Mouse (Mus musculus) erythroid progenitor cell, adult 5-6 weeks (primary cell): Measurements from ENCODE around the gene Slc25a25. TPM values are rescaled to one million over a fixed set of nuclear protein-coding genes. Genes with fewer than 3 reads are reported as not detected.

Experiments used
- ATAC-seq: replicated peaks from 2 replicates; pipeline ENCODE4 v1.8.0; 2016; ENCODE audit warnings: moderate number of reproducible peaks, mild to moderate bottlenecking, moderate TSS enrichment, inconsistent platforms; ENCODE audit not compliant: poor library complexity, low FRiP score, severe bottlenecking
- total RNA-seq, 2 experiments: library from RNA; stranded (forward) in 1 of 2; stranded (reverse) in 1 of 2; fragments of 150-400 nt in 1 of 2; fragments of 186-747, 209-891 nt in 1 of 2; gene quantifications; 2 replicates each; pipeline versions ENCODE4 v1.2.3 to v1.2.4; 2015 to 2017; ENCODE audit warnings: low replicate concordance in 2 of 2

The Slc25a25 gene
- total RNA-seq, 2 experiments from 2014 or later, result 5.4 to 19.0 TPM

DNA sequence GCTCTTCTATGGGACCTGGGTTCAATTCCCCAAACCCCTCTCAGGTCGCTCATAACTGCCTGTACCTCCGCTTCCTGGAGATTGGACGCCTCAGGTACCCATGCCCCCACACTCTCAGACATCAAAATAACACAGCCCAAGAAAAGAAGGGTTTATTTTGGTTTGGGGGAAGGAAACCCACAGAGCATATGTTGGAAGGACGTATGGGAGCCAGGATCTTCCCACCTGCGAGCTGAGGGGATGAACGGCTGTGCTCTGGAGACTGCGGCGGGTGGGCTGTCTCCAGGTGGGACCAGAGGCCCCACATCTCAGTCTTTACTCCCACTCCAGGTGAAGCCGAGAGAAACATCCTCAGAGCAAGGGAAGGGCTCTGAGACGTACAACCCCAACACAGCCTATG, 74.3 kb downstream of the Slc25a25 start:
- ATAC-seq, result no peak

DNA sequence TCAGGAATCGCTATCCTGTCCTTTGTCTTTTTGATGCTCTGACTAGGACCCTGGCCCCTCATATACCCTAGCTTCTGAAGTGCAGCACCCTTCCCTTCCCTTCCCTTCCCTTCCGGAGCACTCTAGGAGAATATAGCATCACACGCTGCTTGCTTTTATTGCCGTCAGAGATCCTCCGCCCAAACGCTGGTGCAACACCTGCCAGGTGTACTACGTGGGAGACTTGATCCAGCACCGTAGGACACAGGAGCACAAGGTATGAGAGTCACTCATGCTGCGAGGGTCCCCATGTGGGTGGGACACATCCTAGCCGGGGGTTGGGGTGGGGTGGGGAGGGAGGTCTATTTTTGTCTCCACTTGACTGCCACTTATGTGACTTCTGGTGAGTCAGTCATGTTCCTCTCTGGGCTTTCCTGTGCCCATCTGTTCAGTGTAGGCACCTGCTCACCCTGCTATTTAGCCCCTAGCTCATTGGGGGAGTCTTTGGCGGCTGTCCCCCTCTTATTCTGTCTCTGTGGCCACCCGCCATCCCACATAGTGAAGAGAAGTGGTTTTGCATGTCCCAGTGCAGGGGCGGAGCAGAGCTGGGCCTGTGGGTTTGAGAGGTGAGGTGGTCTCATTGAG, 75.8 kb downstream of the Slc25a25 start:
- ATAC-seq, result no peak

DNA sequence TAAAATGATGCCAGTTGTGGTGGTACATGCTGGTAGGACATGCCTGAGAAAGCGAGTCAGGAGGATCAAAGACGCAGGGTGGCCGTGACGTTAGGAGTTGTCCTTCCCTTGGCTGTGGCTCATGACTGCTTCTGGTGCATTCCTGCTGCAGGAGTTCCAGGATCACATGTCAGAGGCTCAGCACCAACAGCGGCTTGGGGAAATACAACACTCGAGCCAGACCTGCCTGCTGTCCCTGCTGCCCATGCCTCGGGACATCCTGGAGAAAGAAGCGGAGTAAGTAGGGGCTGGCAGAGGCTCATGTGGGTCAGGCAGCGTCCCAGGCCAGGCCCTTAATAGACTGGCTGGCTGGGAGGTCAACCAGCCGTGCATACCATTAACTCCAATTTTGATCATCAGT, 77.1 kb downstream of the Slc25a25 start:
- ATAC-seq, result no peak

DNA sequence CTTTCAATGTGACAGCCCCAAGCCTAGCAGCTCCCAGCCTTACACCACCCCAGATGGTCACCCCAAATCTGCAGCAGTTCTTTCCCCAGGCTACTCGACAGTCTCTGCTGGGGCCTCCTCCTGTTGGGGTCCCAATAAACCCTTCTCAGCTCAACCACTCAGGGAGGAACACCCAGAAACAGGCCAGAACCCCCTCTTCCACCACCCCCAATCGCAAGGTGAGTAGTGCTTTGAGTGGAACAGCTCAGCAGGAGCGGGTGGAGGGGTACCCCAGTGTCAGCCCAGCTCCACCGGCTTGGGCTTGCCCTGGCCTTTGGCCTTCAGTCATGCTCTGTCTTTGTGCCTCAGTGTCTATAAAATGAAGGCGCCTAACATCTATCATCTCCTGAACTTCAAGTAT, 83.9 kb downstream of the Slc25a25 start:
- no peak for ATAC-seq

Other genes with a start within 250 kb of the Slc25a25 start
- gene Pomt1, start 214.9 kb downstream of the Slc25a25 start, total RNA-seq (2015; ENCODE audit: low replicate concordance), result 14.1 and 23.1 TPM in 2 replicates
- 18.0 and 36.3 TPM in 2 replicates for gene Pomt1, start 214.9 kb downstream of the Slc25a25 start, total RNA-seq (2017; ENCODE audit: low replicate concordance)
- 7.5 and 11.5 TPM in 2 replicates for gene Uck1, start 191.3 kb downstream of the Slc25a25 start, total RNA-seq (2015; ENCODE audit: low replicate concordance)
- gene Uck1, start 191.3 kb downstream of the Slc25a25 start, total RNA-seq (2017; ENCODE audit: low replicate concordance), result 20.4 and 20.9 TPM in 2 replicates
- gene Golga2, start 164.1 kb downstream of the Slc25a25 start, total RNA-seq (2015; ENCODE audit: low replicate concordance), result 32.7 and 43.2 TPM in 2 replicates
- 39.0 and 62.4 TPM in 2 replicates for gene Golga2, start 164.1 kb downstream of the Slc25a25 start, total RNA-seq (2017; ENCODE audit: low replicate concordance)
- gene Swi5, start 163.4 kb downstream of the Slc25a25 start, total RNA-seq (2015; ENCODE audit: low replicate concordance), result 49.4 and 68.7 TPM in 2 replicates
- 77.7 and 95.8 TPM in 2 replicates for gene Swi5, start 163.4 kb downstream of the Slc25a25 start, total RNA-seq (2017; ENCODE audit: low replicate concordance)
- gene Ciz1, start 99.1 kb downstream of the Slc25a25 start, total RNA-seq (2015; ENCODE audit: low replicate concordance), result 65.4 and 90.1 TPM in 2 replicates
- gene Ciz1, start 99.1 kb downstream of the Slc25a25 start, total RNA-seq (2017; ENCODE audit: low replicate concordance), result 77.5 and 131 TPM in 2 replicates
- not detected in 2 replicates for gene Dnm1, start 98.1 kb downstream of the Slc25a25 start, total RNA-seq (2015; ENCODE audit: low replicate concordance)
- not detected in 2 replicates for gene Dnm1, start 98.1 kb downstream of the Slc25a25 start, total RNA-seq (2017; ENCODE audit: low replicate concordance)
- gene 1110008P14Rik, start 69.5 kb downstream of the Slc25a25 start, total RNA-seq (2015; ENCODE audit: low replicate concordance), result 5.8 and 7.5 TPM in 2 replicates
- 3.7 and 7.2 TPM in 2 replicates for gene 1110008P14Rik, start 69.5 kb downstream of the Slc25a25 start, total RNA-seq (2017; ENCODE audit: low replicate concordance)
- gene Lcn2, start 63.2 kb downstream of the Slc25a25 start, total RNA-seq (2015; ENCODE audit: low replicate concordance), result 1,234 and 1,375 TPM in 2 replicates
- 165 and 167 TPM in 2 replicates for gene Lcn2, start 63.2 kb downstream of the Slc25a25 start, total RNA-seq (2017; ENCODE audit: low replicate concordance)
- gene Ptges2, start 55.5 kb downstream of the Slc25a25 start, total RNA-seq (2015; ENCODE audit: low replicate concordance), result 0.42 and 0.72 TPM in 2 replicates
- 0.51 TPM in 1 of 2 replicates, not detected in the other for gene Ptges2, start 55.5 kb downstream of the Slc25a25 start, total RNA-seq (2017; ENCODE audit: low replicate concordance)
- 4.0 TPM in 1 of 2 replicates, not detected in the other for gene Naif1, start 988 bp downstream of the Slc25a25 start, total RNA-seq (2015; ENCODE audit: low replicate concordance)
- gene Naif1, start 988 bp downstream of the Slc25a25 start, total RNA-seq (2017; ENCODE audit: low replicate concordance), result 0.23 and 2.1 TPM in 2 replicates
- gene Fam102a, start 83.9 kb upstream of the Slc25a25 start, total RNA-seq (2015; ENCODE audit: low replicate concordance), result 3.6 and 12.6 TPM in 2 replicates
- 0.77 and 3.0 TPM in 2 replicates for gene Fam102a, start 83.9 kb upstream of the Slc25a25 start, total RNA-seq (2017; ENCODE audit: low replicate concordance)
- 33.9 and 45.3 TPM in 2 replicates for gene Dpm2, start 119.4 kb upstream of the Slc25a25 start, total RNA-seq (2015; ENCODE audit: low replicate concordance)
- gene Dpm2, start 119.4 kb upstream of the Slc25a25 start, total RNA-seq (2017; ENCODE audit: low replicate concordance), result 11.8 and 21.1 TPM in 2 replicates
- gene Pip5kl1, start 123.4 kb upstream of the Slc25a25 start, total RNA-seq (2015; ENCODE audit: low replicate concordance), result not detected in 2 replicates
- not detected in 2 replicates for gene Pip5kl1, start 123.4 kb upstream of the Slc25a25 start, total RNA-seq (2017; ENCODE audit: low replicate concordance)
- gene 9430097D07Rik, start 124.2 kb upstream of the Slc25a25 start, total RNA-seq (2015; ENCODE audit: low replicate concordance), result not detected in 2 replicates
- 0.90 TPM in 1 of 2 replicates, not detected in the other for gene 9430097D07Rik, start 124.2 kb upstream of the Slc25a25 start, total RNA-seq (2017; ENCODE audit: low replicate concordance)
- gene St6galnac4, start 135.7 kb upstream of the Slc25a25 start, total RNA-seq (2015; ENCODE audit: low replicate concordance), result 2.9 and 3.8 TPM in 2 replicates
- gene St6galnac4, start 135.7 kb upstream of the Slc25a25 start, total RNA-seq (2017; ENCODE audit: low replicate concordance), result 2.3 and 2.4 TPM in 2 replicates
- gene St6galnac6, start 148.3 kb upstream of the Slc25a25 start, total RNA-seq (2015; ENCODE audit: low replicate concordance), result not detected in 2 replicates
- 0.64 and 3.9 TPM in 2 replicates for gene St6galnac6, start 148.3 kb upstream of the Slc25a25 start, total RNA-seq (2017; ENCODE audit: low replicate concordance)
- gene Ak1, start 170.3 kb upstream of the Slc25a25 start, total RNA-seq (2015; ENCODE audit: low replicate concordance), result 0.84 TPM in 1 of 2 replicates, not detected in the other
- gene Ak1, start 170.3 kb upstream of the Slc25a25 start, total RNA-seq (2017; ENCODE audit: low replicate concordance), result not detected in 2 replicates
- gene Eng, start 195.2 kb upstream of the Slc25a25 start, total RNA-seq (2015; ENCODE audit: low replicate concordance), result 5.4 and 15.5 TPM in 2 replicates
- 0.64 and 1.4 TPM in 2 replicates for gene Eng, start 195.2 kb upstream of the Slc25a25 start, total RNA-seq (2017; ENCODE audit: low replicate concordance)